Mouse (Mus musculus): Measurements from ENCODE around the gene Arhgef39.

Gene Arhgef39

GRCm38 (mm10) chr4:43499407-43500333, at the start of gene Arhgef39:
TSS of gene Arhgef39 (minus strand) at chr4:43499695.
- peak; percentile 93 for DNase-seq (ENCODE audit: low spot score)

GRCm38 (mm10) chr4:43549055-43549454, 49.6 kb upstream of the Arhgef39 start:
- no peak for DNase-seq (ENCODE audit: low spot score)

GRCm38 (mm10) chr4:43547160-43547559, 47.7 kb upstream of the Arhgef39 start:
- no peak for DNase-seq (ENCODE audit: low spot score)

GRCm38 (mm10) chr4:43546375-43547047, 47.0 kb upstream of the Arhgef39 start:
- no peak for DNase-seq (ENCODE audit: low spot score)

GRCm38 (mm10) chr4:43542044-43542443, 42.5 kb upstream of the Arhgef39 start:
- no peak for DNase-seq (ENCODE audit: low spot score)

GRCm38 (mm10) chr4:43536031-43536430, 36.5 kb upstream of the Arhgef39 start:
- no peak for DNase-seq (ENCODE audit: low spot score)

- DNase-seq (ENCODE audit: low spot score): no peak
Measured at GRCm38 (mm10) chr4:43535628-43536027, 36.1 kb upstream of the Arhgef39 start.

- DNase-seq (ENCODE audit: low spot score): no peak
Measured at GRCm38 (mm10) chr4:43533270-43533669, 33.8 kb upstream of the Arhgef39 start.

GRCm38 (mm10) chr4:43530581-43530980, 31.1 kb upstream of the Arhgef39 start:
- peak; percentile 79 for DNase-seq (ENCODE audit: low spot score)

- DNase-seq (ENCODE audit: low spot score): peak; percentile 31
Measured at GRCm38 (mm10) chr4:43530081-43530501, 30.6 kb upstream of the Arhgef39 start.

GRCm38 (mm10) chr4:43528487-43528886, 29.0 kb upstream of the Arhgef39 start:
- DNase-seq (ENCODE audit: low spot score): no peak

GRCm38 (mm10) chr4:43527880-43528279, 28.4 kb upstream of the Arhgef39 start:
- DNase-seq (ENCODE audit: low spot score): no peak

- peak; percentile 91 for DNase-seq (ENCODE audit: low spot score)
Measured at GRCm38 (mm10) chr4:43519956-43520355, 20.5 kb upstream of the Arhgef39 start.

GRCm38 (mm10) chr4:43519551-43519950, 20.1 kb upstream of the Arhgef39 start:
- no peak for DNase-seq (ENCODE audit: low spot score)

- no peak for DNase-seq (ENCODE audit: low spot score)
Measured at GRCm38 (mm10) chr4:43515764-43516708, 16.5 kb upstream of the Arhgef39 start.

- no peak for DNase-seq (ENCODE audit: low spot score)
Measured at GRCm38 (mm10) chr4:43513791-43514190, 14.3 kb upstream of the Arhgef39 start.

GRCm38 (mm10) chr4:43513300-43513699, 13.8 kb upstream of the Arhgef39 start:
- DNase-seq (ENCODE audit: low spot score): no peak

GRCm38 (mm10) chr4:43512653-43513052, 13.2 kb upstream of the Arhgef39 start:
- DNase-seq (ENCODE audit: low spot score): no peak

- DNase-seq (ENCODE audit: low spot score): no peak
Measured at GRCm38 (mm10) chr4:43511675-43512454, 12.4 kb upstream of the Arhgef39 start.

GRCm38 (mm10) chr4:43509109-43509508, 9.6 kb upstream of the Arhgef39 start:
- no peak for DNase-seq (ENCODE audit: low spot score)

- DNase-seq (ENCODE audit: low spot score): peak; percentile 65
Measured at GRCm38 (mm10) chr4:43508666-43508997, 9.1 kb upstream of the Arhgef39 start.

All from retina, embryonic 14.5 days (tissue).